Mouse (Mus musculus) left cerebral cortex, adult 18-20 months (tissue): ENCODE measurements around the gene Wdtc1. TPM values are rescaled to one million over a fixed set of nuclear protein-coding genes. Genes with fewer than 3 reads are reported as not detected.

Source experiments
- DNase-seq, 2 experiments: peaks; one replicate each; pipeline ENCODE4 v3.0.0; 2021 to 2022; ENCODE audit warnings: low spot score in 2 of 2, mixed read lengths in 1 of 2
- total RNA-seq, 2 experiments: library from RNA; stranded (reverse); gene quantifications; 2 replicates each; pipeline ENCODE4 v1.2.3; 2021

Gene Wdtc1
- total RNA-seq, 2 experiments from 2014 or later = 61.2 to 68.1 TPM

DNA sequence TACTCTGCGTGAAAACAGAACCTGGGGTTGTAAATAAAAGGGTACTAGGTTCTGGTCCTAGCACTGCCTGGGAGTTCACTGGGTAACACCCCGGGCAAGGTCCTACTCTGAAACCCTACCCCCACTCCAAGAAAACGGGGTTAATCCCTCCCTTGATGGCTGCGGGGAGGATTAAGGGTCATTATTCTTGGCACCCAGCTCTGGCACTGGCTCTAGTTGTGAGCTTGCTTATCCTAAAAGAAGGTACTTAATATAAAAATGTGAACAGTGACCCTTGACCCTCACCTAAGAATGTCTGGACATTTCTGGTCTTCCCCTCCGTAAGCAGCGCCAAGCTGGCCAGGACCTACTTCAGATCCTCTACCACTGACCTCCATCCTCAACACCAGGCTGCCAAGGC lies 20.0 kb downstream of the Wdtc1 start:
- DNase-seq = no peak

DNA sequence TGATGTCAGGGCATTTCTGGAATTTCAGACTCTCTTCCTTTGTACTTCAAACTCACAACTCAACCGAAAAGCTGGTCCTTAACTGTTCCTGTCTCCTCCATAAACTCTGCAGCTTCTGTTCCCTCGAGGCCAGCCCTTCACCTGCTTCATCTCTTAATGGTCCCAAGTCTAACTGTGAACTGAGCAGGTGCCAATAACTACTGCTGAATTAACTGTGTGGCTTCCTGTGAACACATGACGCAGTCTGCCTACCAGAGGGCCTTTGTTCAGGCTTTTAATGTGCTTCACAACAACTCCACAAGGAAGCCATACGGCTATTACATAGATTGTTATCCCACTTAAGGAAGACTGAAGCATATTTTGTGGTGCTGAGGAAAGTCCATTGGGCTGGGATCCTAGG lies 23.0 kb downstream of the Wdtc1 start:
- DNase-seq = no peak

DNA sequence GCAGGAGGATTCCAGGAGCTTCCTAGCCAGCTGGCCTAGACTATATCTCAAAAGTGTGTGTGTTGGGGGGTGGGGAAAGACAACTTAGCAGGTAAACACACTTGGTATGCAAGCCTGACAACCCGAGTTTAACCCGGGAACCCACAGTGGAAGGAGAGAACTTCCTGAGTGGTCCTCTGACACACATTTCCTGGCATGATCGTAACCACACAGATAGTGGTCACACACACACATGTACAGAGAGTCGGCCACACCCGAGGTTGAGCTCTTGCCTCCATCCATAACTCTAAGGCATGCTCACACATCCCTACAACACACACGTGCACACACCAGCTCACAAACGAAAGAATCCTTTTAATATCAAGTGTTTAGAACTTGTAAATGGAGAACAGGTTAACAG lies 25.2 kb downstream of the Wdtc1 start:
- no peak for DNase-seq

DNA sequence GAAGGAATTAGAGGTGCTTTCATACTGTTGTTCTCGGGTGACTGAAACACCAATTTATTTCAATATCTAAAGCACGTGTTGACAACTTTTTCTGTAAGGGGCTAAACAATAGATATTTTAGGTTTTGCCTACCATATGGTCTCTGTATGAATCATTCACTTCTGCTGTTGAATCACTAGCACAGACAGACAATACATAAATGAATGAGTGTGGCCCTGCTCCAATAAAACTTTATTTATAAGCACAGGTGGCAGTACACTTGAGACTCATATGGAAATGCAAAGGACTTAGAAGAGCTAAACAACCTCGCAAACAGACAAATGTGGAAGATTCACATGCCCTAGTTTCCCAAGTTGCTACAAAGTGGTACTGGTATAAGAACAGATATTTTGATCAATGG lies 33.6 kb downstream of the Wdtc1 start:
- no peak for DNase-seq

DNA sequence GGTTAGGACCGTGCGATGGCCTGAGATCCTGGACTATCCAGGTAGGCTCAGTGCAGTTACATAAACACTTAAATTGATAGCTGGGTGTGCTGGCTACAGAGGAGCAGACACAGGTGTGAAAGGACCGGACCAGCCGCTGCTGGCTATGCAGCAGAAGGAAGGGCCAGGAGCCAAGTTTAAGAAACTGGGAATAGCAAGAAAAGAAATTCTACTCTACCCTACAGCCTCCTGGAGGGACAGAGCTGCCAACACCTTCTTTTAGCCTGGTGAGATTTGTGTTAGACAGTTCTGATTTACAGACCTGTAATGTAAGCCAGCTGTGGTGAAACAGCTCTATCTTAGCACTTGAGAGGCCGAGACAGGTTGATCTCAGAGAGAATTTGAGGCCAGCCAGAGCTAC lies 37.3 kb downstream of the Wdtc1 start:
- DNase-seq = no peak

DNA sequence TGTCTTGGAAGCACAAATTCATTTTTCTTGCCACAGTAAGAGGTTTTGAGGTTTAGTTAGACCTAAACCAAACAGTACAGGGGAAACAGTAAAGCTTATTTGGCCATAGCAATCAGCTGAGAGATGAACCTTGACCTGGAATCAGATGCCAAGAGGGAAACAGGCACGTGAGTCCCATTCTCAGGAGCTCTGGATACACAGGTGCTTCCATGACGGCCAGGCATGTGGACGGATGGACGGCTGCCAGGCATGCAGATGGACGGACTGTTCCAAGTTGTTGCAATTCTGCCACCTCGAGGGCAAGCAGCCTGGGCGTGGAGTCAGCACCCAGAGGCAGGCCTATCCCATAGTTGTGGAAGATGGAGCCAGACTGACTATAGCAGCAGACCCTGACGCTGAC lies 38.4 kb downstream of the Wdtc1 start:
- no peak for DNase-seq

DNA sequence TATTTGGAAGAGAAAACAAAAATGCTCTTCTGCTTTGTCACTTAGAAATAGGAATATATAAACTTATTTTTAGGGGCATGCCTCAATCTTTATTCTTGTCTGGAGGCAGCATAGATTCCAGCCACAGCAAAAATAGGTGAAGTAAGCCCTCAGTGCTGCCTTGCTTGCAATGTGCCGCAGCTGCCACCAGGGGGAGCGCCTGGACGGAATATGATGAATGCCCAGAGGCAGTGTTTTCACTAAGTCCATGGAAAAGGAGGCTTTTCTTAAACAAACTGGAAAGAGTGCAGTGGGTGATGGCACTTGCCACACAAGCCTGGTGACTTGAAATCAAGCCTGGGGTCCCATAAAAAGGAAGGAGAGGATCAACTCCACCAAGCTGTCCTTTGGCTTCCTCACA lies 43.3 kb downstream of the Wdtc1 start:
- peak; percentile 90 to 96 for DNase-seq

DNA sequence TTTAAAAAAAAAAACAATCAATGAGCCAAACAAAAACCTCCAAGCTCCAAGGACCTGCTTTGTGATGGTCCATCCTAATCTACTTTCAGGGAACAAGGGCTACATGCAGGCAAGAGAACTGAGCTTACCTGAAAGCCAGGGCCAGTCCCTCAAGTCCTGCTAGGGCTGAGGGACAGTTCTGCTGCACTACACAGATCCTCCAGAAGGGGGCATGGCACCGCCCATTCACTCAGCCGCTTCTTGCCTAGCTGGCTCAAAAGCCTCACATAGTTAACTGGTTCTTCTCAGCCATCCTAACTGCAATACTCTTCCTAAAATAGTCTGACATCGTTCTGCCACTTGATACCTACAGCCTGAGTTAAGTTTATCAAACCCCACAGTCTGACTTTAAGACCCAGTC lies 46.0 kb downstream of the Wdtc1 start:
- DNase-seq = peak; percentile 56 to 66

DNA sequence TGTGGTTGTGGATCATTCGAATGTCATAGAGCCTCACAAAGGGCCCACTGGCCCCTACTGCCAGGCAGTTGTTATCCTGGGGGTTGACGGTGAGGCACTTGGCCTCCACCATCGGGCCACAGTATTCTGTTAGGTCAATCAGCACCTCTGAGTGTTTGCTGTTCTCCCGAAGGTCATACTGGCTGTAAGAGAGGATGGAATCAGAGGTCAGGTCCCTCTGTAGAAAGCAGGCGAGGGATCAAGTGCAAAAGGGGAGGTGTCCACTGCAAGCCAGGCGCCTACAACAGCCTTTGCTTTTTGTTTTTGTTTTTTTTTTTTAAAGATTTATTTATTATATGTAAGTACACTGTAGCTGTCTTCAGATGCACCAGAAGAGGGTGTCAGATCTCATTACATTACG lies 47.5 kb downstream of the Wdtc1 start:
- no peak for DNase-seq

DNA sequence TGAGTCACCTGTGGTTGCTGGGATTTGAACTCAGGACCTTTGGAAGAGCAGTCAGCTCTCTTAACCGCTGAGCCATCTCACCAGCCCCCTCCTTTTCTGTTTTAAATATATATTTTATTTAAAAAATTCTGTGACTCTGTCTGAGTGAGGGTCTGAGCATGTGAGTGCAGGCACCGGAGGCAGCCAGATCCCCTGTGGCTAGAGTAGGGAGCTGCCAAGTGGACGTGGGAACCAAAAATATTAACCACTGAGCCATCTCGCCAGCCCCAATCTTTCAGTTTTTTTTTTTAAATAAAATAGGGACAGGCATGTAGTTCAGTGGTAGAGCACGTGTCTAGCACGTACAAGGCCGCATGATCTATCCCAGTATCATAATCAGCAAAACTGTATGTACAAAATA lies 48.5 kb downstream of the Wdtc1 start:
- no peak for DNase-seq

DNA sequence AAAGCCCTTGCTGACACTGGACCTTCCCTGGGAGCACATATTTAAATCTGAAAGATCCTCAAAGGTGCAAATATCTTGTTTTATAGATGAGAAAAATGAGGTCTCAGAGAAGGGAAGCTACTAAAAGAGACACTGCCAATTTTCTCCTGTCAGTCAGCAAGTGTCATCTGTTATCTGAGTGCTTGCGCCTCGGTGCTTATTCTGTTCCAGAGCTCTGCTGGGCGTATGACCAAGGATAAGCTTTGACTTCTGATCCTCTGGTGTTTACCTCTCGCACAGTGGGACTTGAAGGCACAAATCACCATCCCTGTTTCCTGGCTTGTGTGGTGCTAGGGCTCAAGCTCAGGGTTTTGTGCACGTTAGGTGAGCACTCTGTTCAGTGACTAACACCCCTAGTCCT lies 50.6 kb downstream of the Wdtc1 start:
- DNase-seq = no peak

DNA sequence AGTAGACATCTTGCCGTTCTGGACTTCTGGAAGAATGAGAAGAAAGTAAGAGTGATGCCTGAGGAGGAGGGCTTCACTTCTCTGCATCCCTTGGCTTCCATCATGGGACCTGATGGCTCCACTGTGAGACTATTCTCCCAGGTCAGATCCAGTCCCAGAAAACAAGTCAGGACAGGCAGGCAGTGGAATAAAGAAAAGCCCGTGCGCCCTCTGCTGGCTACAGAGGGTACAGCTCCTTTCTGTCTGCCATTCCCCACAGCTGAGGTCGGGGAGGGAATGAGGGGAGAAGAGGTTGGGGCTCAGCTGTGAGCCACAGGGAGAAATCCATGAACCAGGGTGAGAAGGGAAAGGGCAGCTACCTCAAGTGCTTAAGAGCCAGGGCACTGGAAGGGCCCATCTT lies 51.5 kb downstream of the Wdtc1 start:
- peak; percentile 81 to 82 for DNase-seq

DNA sequence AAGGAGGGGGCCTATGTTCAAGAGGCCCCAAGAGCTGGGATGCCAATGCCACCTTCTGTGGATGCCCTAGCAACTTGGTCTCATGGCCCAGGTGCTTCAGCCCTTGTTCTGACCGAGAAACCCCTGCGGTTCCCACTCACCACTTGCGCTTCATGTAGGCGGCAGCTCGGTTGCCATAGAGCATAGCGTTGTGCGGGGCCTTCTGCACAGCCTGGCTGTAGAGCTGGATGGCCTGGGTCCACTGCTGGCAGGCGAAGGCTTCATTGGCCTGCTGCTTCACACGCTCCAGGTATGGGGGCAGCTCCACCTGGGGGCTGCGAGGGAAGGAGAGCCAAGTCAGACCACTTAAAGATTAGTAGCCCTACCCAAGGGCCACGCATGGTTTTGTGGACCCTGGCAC lies 52.9 kb downstream of the Wdtc1 start:
- no peak for DNase-seq

DNA sequence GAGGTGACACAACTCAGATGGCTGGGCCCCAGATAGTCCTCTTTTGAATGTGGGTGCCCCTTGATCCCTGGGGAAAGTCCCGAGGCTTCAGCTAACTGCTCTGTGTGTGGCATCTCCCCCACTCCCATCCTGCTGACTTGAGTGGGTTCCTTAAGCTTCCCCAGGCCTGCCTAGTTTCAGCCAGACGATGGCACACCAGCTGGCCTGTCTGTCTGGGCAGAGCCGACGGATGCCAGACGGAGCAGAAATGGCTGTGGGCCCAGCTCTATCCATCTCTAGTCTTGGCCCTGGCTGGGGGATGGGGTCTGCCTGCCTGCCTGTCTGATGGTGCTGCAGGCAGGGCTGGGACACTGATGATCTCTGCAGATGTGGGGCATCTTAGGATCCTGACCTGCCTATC lies 53.6 kb downstream of the Wdtc1 start:
- peak; percentile 61 to 83 for DNase-seq

DNA sequence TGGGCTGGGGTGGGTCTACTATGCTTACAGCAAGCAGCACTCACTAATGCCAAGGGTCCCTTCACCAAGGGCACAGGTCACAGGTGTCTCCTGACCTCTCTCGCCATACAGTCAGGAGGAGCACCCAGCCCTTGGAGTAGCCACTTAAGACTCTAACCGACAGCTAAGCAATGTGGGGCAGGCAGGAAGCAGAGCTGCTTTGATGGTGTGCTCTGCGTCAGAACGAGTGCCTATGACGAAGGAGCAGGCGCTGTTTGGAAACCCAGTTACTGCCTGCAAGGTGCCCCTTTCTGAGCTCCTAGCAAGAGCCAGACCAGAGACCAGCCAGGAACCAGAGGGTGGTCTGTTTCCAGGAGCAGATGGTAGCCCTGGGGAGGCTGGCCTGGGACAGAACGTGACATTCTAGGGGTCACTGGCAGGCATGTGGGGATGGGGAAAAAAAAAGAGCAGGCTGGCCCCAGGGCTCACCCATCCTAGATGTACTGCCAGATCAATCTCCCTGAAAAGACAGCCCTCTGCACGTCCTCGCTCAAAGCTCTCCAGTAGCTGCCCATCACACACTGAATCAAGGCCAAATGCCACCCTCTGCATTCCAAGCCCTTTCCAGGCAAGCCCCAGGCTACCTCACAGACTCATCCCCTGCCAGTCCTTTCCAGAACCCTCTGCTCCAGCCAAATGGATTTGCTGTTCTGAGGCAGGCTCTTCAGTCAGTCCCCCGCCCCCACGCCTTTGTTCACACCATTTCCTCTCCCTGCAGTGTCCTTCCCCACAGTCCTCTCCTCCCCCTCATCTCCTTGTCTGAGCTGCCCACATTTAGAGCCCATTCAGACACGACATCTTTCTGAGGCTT lies 54.5 kb downstream of the Wdtc1 start:
- DNase-seq = peak; percentile 82 to 91

DNA sequence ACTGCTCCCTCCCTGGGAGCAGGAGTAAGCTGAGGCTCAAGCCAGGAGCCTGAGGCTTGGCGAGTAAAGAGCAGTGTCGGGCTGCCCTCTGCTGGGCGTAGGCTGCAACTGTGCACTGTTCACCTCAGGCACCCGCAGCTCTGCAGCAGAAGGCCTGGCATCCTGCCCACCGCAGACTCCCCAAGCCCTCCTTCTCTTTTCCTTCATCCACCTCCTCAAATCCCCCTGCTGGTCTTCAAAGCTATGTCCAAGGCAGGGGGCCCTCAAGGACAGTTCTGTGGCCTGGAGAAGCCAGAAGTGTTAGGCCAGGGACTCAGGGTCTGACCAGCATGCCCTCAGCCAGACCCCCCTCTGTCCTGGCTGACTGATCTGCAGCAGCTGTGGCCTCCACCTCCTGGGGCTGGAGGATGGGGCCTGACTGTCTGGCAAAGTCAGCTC lies 55.5 kb downstream of the Wdtc1 start:
- DNase-seq = peak; percentile 84

DNA sequence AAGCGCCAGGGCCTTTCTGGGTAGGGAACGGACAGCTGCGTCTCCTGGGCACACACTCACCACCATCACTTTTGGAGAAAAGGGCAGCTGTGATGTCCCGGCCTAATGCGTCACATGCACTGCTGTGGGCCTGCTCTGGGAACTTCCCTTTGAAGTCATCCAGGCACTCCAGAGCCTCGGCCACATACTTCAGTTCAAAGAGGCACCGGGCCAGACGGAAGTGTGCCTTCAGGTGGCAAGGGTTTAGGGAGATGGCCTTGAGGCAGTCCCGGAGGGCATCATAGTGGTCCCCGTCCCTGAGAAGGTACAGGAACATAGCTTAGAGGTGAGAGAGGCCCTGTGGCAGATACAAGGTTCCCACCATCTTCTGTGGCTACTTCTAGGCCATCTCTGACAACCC lies 55.9 kb downstream of the Wdtc1 start:
- DNase-seq = no peak

DNA sequence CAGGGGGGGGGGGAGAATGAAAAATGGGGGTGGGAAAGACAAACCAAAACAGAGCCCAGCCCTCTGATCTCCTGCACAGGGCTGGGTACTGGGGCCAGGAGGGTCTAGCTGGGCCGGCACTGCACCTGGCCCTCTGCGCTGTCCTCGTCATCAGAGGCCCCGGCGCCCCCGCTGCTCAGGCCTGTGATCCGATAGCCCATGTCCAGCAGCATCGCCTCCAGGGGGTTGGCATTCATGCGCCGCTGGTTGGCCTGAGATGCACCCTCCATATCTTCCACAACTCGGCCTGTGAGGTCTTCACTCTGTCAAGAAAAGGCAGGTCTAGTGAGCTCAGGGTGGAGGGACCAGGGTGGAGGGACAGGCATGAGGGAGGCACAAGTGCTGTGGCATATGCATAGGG lies 59.2 kb downstream of the Wdtc1 start:
- DNase-seq = no peak

DNA sequence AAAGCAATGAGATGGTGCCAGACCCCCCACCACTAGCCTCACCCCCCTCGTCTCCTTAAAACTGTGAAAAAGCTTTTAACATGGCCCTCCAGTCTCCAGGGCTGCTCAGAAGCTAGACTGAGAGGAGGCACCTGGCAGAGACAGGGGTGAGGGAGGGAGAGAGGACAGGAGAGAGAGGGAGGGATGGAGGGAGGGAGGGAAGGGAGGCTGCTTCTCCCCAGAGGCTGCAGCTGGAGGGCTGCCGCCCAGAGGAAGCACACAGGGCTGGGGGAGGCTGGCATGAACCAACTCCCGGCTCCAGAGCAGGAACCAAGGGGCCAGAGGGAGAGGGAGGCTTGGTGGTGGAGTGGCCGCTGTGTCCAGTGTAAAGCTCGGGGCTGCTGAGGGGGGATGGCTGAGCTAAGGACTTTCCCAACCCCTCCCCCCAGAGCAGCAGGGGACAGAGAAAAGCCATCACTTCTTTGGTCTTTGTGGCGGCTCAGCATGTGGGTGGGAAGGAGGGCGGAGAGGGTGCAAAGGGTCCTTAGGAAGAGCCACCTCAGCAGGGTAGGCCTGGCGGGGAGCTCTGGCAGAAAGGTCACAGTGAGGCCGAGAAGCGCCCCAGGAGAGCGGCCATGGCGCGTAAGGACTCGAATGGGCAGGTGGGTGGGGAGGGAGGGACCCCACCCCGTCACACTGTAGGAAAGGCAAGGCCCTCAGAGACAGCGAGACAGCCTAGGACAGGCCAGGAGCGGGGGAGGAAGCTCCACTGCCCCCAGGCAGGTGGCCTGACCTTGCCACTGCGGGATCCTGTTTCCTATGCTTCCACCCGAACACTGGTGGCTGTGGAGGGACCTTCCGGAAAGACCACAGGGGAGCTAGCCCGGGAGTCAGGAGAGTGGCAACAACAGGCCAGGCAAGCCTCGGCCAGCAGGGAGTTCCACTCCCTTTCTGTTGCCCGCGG lies 60.1 kb downstream of the Wdtc1 start:
- DNase-seq = no peak

DNA sequence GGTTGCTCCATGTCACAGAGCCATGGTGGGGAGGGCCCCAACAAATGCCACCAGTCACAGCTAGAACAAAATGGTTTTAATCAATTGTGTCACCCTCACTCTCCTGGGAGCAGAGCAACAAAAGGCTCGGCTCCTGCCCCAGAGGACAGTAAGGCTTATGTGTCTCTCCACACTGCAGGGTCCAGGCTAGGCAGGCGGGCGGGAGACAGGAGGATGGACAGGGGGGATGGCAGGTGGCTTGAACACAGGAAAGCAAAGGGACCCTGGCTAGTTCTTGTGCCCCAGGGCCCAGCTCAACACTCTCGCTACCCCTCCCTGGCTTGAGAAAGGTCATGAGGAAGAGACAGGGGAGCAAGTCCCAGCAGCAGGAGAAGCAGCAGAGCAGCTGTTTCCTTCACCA lies 60.9 kb downstream of the Wdtc1 start:
- no peak for DNase-seq

DNA sequence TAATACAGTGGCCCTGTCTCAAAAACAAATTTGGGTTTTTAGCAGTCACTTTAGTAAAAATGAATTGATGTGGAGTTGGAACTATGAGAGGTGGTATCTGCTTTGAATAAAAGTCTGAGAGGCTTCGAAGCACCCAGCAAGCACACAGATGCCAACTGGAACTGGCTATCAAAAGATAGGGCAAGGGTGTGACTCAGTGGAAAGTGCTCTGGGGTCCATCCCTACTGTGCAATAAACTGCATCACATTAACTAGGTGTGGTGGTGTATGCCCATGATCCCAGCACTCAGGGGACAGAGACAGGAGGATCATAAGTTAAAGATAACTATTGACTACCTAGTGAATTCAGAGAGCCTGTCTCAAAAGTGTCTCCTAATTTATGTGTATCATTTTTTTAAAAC lies 62.0 kb downstream of the Wdtc1 start:
- no peak for DNase-seq

DNA sequence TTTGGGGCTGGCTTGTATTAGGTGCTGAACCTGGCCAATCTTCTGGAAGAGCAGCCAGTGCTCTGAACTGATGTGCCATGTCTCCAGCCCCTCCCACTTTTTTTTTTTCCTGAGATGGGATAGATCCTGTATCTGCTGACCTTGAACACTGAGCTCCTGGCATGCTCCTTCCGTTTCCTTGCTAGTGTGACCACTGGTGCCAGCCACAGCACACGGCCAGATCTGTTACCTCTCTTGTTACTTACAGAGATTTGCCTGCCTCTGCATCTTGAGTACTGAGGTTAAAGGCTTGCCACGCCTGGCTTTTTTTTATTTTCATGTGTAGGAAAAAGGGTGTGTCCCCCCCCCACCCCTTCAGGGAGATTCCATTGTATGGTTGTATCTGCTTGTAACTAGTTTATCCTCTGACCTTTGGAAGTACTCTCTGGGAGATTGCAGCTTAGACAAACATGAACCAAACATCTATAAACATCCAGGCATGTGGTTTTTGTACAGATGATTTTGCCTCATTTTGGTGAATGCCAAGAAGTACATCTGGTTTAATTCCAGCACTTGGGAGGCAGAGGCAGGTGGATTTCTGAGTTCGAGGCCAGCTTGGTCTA lies 66.7 kb downstream of the Wdtc1 start:
- no peak for DNase-seq
